Mouse (Mus musculus): ENCODE measurements around the gene Wnt3. TPM values are rescaled to one million over a fixed set of nuclear protein-coding genes. Genes with fewer than 3 reads are reported as not detected.

Wnt3 gene
- polyA plus RNA-seq, 1 experiment from 2014 or later: 11.2 TPM

DNA sequence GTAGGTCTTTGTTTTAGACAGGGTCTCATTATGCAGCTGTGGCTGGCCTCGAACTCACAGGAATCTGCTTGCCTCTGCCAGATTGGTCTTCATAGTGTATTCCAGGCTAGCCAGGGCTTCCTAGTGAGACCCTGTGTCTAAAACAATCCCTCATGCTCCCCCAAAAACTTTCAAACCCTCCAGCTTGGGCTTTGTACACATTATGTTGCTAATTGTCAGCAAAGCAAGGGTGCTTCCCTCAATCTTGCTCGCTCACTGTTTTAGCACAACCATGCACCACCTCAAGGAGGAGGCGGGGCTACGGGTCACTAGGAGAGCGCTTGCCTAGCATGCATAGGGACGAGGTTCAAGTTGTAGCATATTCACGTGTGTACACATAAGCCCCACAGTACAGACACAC, 54.9 kb downstream of the Wnt3 start:
- no peak for DNase-seq (ENCODE audit: low spot score)
- no peak overlapping the region for H3K27ac ChIP-seq
- no peaks in the 10 kb centered on the region for H3K9me3 ChIP-seq
- WGBS: 88% methylated on average over 7 of the region's 7 CpGs
- H3K36me3 ChIP-seq: peaks cover 38% of the 10 kb centered on the region
- no peaks in the 10 kb centered on the region for H3K27me3 ChIP-seq (ENCODE audit: insufficient read depth, poor library complexity, severe bottlenecking)
- H3K4me1 ChIP-seq (replicated peaks): peaks cover 26% of the 10 kb centered on the region
- H3K4me3 ChIP-seq: no peak overlapping the region

DNA sequence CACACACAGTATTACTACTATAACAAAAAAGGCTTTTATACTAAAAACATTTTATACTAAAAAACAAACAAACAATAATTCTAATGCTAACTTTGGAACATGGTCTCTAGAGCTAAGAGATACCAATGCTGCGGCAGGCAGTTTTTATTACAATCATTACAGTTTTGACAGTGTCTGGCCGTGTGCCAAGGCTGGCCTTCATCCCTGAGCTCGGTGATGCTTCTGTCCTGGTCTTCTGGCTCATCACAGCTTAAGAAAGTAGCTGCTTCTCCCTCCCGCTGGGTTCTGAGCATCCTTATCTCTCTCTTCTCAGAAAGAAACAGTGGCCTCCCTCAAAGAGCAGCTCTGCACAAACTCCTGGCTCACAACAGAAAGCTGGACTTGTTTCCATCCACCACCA, 56.0 kb downstream of the Wnt3 start:
- 84% methylated on average over 4 of the region's 4 CpGs for WGBS
- no peaks in the 10 kb centered on the region for H3K27me3 ChIP-seq (ENCODE audit: insufficient read depth, poor library complexity, severe bottlenecking)
- peaks cover 28% of the 10 kb centered on the region for H3K36me3 ChIP-seq
- no peak overlapping the region for H3K27ac ChIP-seq
- H3K4me1 ChIP-seq (replicated peaks): peaks cover 26% of the 10 kb centered on the region
- H3K9me3 ChIP-seq: no peaks in the 10 kb centered on the region
- H3K4me3 ChIP-seq: no peak overlapping the region
- DNase-seq (ENCODE audit: low spot score): no peak

DNA sequence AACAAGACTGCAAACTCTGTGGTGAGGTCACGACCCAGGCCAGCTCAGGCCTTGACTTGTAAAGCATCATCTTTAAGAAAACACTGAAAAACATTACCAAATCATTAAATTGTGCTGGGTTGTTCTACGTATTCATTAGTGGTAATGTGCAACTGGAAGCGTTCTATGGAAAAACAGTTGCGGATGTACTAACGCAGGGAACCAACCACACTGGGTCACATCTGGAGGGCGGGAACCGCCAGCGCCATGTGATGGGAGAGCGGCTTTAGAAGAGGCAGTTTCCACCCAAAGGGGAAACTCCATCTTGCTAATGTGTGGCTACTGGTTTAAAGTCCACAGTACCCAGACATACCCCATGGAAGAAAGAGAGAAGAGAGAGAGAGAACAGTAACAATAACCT, 56.5 kb downstream of the Wnt3 start:
- H3K27ac ChIP-seq: peak overlapping the region; percentile 17; the same call in 1 of the 2 replicates
- H3K4me3 ChIP-seq: no peak overlapping the region
- H3K4me1 ChIP-seq (replicated peaks): peaks cover 26% of the 10 kb centered on the region
- H3K36me3 ChIP-seq: peaks cover 24% of the 10 kb centered on the region
- no peaks in the 10 kb centered on the region for H3K27me3 ChIP-seq (ENCODE audit: insufficient read depth, poor library complexity, severe bottlenecking)
- no peak for DNase-seq (ENCODE audit: low spot score)
- WGBS: 94% methylated on average over 9 of the region's 9 CpGs
- H3K9me3 ChIP-seq: no peaks in the 10 kb centered on the region

DNA sequence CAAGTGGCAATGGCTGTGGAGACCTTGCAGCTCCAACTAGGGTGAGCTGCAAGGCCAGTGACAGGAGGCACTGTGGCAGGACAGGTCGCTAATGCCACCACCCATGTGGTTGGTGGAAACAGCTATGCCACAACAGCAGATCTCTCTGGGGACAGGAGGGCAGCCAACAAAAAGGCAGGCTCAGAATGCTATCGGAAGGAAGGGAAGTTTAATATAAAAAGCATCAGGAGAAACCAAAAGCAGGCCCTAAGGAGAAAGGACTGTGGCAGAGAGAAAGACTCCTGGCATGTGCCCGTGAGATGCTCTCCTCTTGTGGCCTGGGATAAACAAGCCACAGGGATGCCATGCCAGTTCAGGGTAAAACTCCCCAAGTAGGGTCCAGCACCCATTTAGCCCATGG, 57.8 kb downstream of the Wnt3 start:
- Histone ChIP-seq H3K4me3 (no peak overlapping the region), H3K36me3 (peaks cover 22% of the 10 kb centered on the region), H3K4me1 (replicated peaks) (peaks cover 26% of the 10 kb centered on the region), H3K27ac (peak overlapping the region; percentile 16; the same call in 1 of the 2 replicates), H3K27me3 (ENCODE audit: insufficient read depth, poor library complexity, severe bottlenecking) (no peaks in the 10 kb centered on the region), H3K9me3 (no peaks in the 10 kb centered on the region)
- WGBS: 83% methylated on average over 3 of the region's 3 CpGs
- no peak for DNase-seq (ENCODE audit: low spot score)

DNA sequence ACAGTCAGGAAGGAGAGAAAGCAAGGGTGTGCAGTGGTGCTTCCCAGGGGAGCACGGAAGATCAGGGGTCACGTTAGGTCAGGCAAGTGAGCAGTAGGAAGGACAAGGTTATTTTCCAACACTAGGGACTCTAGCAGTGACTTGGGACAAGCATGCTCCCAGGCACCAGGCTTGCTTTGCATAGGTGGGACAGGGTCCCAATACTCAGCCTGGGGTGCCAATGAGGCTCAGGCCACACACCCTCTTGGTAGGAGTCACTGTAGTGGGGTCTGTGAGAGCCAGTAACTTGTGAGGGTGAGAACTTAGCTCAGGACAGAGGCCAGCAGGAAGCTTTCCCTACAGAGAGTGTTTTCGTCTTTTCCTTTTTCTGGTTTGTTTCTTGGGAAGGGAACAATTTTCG, 58.4 kb downstream of the Wnt3 start:
- 83% methylated on average over 4 of the region's 4 CpGs for WGBS

DNA sequence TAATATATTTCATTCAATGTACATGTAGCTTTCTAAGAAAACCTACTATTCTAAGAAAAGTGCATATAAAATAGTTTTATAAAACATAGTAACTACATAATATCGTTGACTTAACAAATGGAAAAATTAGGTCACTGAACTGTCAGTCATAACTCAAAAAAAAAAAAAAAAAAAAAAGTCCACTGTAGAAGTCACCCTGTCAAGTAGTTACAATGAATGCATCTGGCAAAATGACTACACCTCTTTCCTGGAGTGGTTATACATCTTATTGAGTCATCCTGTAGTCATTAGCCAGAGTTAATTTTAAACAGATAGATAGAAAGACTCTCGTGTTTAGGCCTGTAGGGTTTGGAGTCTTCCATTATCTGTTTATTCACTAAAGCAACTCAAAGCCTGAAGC, 65.0 kb downstream of the Wnt3 start:
- no peak overlapping the region for H3K27ac ChIP-seq
- WGBS: 84% methylated on average over 2 of the region's 2 CpGs

More for the DNA sequence above, 58.4 kb downstream of the Wnt3 start:
- H3K9me3 ChIP-seq: no peaks in the 10 kb centered on the region
- no peak for DNase-seq (ENCODE audit: low spot score)
- 0 out of 2 replicates have a peak overlapping the region, but pooled peaks have one; percentile 35 for H3K27ac ChIP-seq
- no peaks in the 10 kb centered on the region for H3K27me3 ChIP-seq (ENCODE audit: insufficient read depth, poor library complexity, severe bottlenecking)
- peaks cover 16% of the 10 kb centered on the region for H3K36me3 ChIP-seq
- H3K4me1 ChIP-seq (replicated peaks): peaks cover 26% of the 10 kb centered on the region
- no peak overlapping the region for H3K4me3 ChIP-seq

DNA sequence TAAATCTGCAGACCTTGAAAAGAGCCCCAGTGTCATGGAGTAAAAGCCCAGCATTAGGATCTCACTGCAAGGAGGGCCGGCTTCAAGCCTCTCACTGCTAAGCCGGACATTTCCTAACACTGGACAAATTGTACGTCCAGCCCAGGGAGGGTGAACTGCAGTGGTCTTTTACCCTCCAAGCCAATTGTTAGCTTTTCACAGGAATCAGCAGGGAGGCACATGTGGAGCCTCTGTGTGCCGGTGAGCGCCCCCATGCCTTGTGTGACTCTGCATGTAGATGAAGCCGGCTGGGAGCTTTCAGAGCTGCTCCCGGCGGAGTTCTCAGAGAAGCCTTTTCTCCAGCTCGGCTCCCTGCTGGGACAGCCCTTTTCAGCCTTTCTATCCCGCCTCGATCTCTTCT, 66.9 kb downstream of the Wnt3 start:
- peak; percentile 79 for DNase-seq (ENCODE audit: low spot score)
- Histone ChIP-seq H3K27me3 (ENCODE audit: insufficient read depth, poor library complexity, severe bottlenecking) (0 out of 2 replicates have a peak, but pooled peaks cover 4% of the 10 kb centered on the region), H3K4me1 (replicated peaks) (peaks cover 27% of the 10 kb centered on the region), H3K9me3 (no peaks in the 10 kb centered on the region), H3K27ac (peak overlapping the region; percentile 89), H3K4me3 (peak overlapping the region; percentile 33), H3K36me3 (peaks cover 28% of the 10 kb centered on the region)
- WGBS: 1% methylated on average over 11 of the region's 11 CpGs

More for the DNA sequence above, 65.0 kb downstream of the Wnt3 start:
- Histone ChIP-seq H3K4me1 (replicated peaks) (peaks cover 27% of the 10 kb centered on the region), H3K9me3 (no peaks in the 10 kb centered on the region), H3K36me3 (peaks cover 22% of the 10 kb centered on the region), H3K4me3 (no peak overlapping the region), H3K27me3 (ENCODE audit: insufficient read depth, poor library complexity, severe bottlenecking) (0 out of 2 replicates have a peak, but pooled peaks cover 4% of the 10 kb centered on the region)
- DNase-seq (ENCODE audit: low spot score): no peak

DNA sequence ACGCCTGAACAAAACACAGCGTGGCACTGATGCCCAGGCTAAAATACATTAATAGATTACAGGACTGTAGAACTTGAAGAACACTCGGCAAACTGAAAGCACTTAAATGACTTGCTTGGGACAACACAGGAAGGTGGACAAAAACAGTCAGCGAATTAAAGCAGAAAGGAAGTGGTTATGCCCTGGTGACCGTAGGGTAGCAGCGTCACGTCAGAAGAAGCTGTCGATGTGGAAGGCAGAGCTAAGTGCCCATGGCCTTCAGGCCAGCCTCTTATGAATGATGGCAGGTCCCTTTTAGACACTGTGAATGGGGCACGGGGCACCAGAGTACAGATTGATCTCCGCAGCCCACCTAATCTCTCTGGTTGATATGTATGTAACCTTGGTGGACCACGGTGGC, 74.3 kb downstream of the Wnt3 start:
- no peak for DNase-seq (ENCODE audit: low spot score)
- H3K4me1 ChIP-seq (replicated peaks): peaks cover 10% of the 10 kb centered on the region
- no peak overlapping the region for H3K4me3 ChIP-seq
- H3K36me3 ChIP-seq: peaks cover 50% of the 10 kb centered on the region
- no peaks in the 10 kb centered on the region for H3K9me3 ChIP-seq
- WGBS: 92% methylated on average over 11 of the region's 11 CpGs
- H3K27me3 ChIP-seq (ENCODE audit: insufficient read depth, poor library complexity, severe bottlenecking): no peaks in the 10 kb centered on the region
- no peak overlapping the region for H3K27ac ChIP-seq

DNA sequence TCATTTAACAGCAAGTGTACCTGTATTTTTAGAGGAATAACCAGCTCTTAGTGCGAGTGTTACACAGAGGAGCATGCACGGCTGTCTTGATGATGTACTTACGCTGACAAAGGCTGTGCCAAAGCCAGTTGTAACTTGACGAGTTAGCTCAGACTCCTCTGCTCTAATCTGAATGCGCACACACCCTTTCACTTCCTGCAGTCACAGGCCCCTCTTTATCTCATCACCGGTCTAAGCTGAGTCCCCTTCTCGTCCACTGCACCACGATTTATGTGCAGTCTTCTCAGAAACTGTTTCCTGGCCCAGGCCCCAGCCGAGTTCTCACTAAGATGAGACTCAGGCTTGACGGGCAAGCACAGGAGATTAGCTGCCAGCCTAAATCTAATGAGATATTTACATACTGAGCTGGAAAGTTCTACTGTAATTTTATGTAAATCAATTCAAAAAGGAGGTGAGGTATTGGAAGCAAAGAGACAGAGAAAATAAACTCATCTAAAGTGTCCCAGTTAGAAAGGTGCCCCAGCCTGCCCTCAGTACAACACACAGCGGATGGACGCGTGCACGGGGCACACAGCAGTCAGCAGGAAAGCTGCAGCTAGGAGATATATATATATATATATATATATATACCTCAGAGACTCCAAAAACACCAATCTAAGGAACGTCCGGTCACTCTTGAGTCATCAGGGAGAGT, 78.8 kb downstream of the Wnt3 start:
- no peaks in the 10 kb centered on the region for H3K27me3 ChIP-seq (ENCODE audit: insufficient read depth, poor library complexity, severe bottlenecking)
- no peak overlapping the region; the same call in none of the 2 replicates for H3K27ac ChIP-seq
- peaks cover 34% of the 10 kb centered on the region for H3K36me3 ChIP-seq
- no peaks in the 10 kb centered on the region for H3K9me3 ChIP-seq
- H3K4me1 ChIP-seq (replicated peaks): peaks cover 22% of the 10 kb centered on the region
- 79% methylated on average over 16 of the region's 16 CpGs for WGBS
- H3K4me3 ChIP-seq: no peak overlapping the region
- no peak for DNase-seq (ENCODE audit: low spot score)

DNA sequence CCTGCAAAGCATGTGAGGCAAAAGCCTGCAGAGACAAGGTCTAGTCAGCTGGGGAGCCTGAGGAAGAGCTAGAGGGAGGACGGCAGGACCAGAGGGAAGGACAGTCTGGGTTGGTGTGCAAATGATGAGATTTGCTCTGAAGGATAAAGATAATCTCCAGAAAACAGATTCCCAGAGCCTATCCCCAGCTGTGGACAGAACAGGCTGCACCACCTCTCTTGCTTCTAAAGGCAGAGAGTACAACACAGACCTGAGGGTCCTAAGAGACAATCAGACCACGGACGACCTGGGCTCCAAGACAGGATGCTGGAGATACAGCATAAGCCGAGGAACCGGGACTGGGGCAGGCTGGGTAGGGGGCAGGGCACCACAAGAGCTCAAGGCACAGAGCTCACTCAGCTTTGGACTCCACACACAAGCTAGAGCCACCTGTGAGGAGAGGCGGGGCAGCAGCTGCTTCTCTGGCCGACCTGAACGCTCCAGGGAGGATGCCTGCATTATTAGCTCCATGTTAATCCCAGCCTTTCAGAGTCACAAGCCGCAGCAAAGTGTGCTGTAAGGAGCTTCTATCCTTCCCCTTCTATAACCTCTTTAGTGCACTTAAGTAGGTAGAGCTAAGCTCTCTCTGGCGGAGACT, 79.5 kb downstream of the Wnt3 start:
- H3K27ac ChIP-seq: peak overlapping the region; percentile 30; the same call in 1 of the 2 replicates
- no peak overlapping the region for H3K4me3 ChIP-seq
- peaks cover 34% of the 10 kb centered on the region for H3K36me3 ChIP-seq
- DNase-seq (ENCODE audit: low spot score): no peak
- H3K27me3 ChIP-seq (ENCODE audit: insufficient read depth, poor library complexity, severe bottlenecking): no peaks in the 10 kb centered on the region
- 32% methylated on average over 10 of the region's 10 CpGs for WGBS
- H3K4me1 ChIP-seq (replicated peaks): peaks cover 22% of the 10 kb centered on the region
- H3K9me3 ChIP-seq: no peaks in the 10 kb centered on the region

DNA sequence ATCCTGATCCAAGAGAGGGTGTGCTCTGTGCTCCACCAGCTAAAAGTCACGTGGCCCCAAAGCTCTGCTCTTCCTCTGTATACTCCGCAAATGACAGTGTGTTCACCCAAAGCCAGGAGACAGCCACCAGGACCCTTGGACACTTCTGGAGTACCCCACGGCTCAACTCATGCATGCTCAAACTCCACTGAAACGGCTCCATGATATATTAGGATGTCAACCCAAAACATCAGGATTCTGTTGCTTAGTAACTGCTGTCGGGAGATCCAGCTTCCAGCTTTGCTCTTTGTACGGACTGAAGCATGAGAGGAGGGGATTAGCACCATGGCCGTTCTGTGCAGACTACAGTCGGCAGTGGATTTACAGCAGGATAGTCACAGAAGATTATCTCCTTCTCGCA, 80.3 kb downstream of the Wnt3 start:
- WGBS: 47% methylated on average over 9 of the region's 9 CpGs
- H3K36me3 ChIP-seq: peaks cover 36% of the 10 kb centered on the region
- no peak for DNase-seq (ENCODE audit: low spot score)
- H3K9me3 ChIP-seq: no peaks in the 10 kb centered on the region
- H3K27ac ChIP-seq: no peak overlapping the region
- peaks cover 22% of the 10 kb centered on the region for H3K4me1 ChIP-seq (replicated peaks)
- H3K27me3 ChIP-seq (ENCODE audit: insufficient read depth, poor library complexity, severe bottlenecking): no peaks in the 10 kb centered on the region
- no peak overlapping the region for H3K4me3 ChIP-seq

DNA sequence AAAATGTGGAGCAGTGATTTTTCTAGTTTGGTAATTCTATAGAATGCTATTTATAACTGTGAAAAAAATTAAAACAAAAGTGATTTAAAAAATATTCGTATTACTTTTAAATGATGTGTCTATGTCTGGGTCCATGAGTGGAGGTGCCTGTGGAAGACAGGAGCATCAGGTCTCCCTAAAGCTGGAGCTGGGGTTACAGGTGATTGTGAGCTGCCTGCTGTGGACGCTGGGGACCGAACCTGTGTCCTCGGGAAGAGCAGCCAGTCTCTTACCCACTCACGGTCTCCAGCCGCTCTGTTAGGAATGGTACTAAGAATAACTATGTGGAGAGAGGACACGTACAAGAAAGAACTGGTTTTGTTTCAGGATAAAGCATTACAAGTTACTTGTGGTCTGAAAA, 82.7 kb downstream of the Wnt3 start:
- Histone ChIP-seq H3K4me3 (no peak overlapping the region), H3K27me3 (ENCODE audit: insufficient read depth, poor library complexity, severe bottlenecking) (no peaks in the 10 kb centered on the region), H3K9me3 (no peaks in the 10 kb centered on the region), H3K27ac (no peak overlapping the region), H3K36me3 (peaks cover 54% of the 10 kb centered on the region), H3K4me1 (replicated peaks) (peaks cover 22% of the 10 kb centered on the region)
- WGBS: 93% methylated on average over 7 of the region's 7 CpGs
- DNase-seq (ENCODE audit: low spot score): no peak

DNA sequence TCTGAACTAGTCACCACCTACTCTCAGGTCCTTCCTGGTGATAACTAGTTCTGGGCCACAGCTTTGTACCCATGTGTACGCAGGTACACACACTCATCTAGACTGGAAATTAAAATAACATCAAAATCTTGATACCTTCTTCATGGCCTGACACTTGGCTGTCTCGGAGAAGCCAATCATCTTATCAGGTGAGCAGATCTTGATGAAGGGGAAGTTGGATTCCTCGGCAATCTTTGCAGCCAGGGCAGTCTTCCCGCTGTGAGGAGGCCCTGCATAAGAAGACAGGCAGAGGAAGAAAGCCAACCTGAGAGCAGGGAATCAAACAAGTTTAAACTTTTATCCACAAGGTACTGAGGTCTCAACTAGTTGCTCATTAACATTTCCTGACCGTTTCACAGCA, 84.8 kb downstream of the Wnt3 start:
- Histone ChIP-seq H3K9me3 (no peaks in the 10 kb centered on the region), H3K4me1 (replicated peaks) (peaks cover 8% of the 10 kb centered on the region), H3K27ac (no peak overlapping the region), H3K4me3 (no peak overlapping the region), H3K27me3 (ENCODE audit: insufficient read depth, poor library complexity, severe bottlenecking) (no peaks in the 10 kb centered on the region), H3K36me3 (peaks cover 56% of the 10 kb centered on the region)
- no peak for DNase-seq (ENCODE audit: low spot score)
- 68% methylated on average over 5 of the region's 5 CpGs for WGBS

All from hindbrain, embryonic 10.5 days (tissue).